Mouse (Mus musculus) MEL-GATA-1-ER (cell line): Measurements from ENCODE around the gene Umodl1.

Experiments used
- DNase-seq: peaks from one replicate; pipeline ENCODE4 v3.0.0-alpha.2; 2012; ENCODE audit warnings: low read depth; ENCODE audit errors: extremely low read depth

Umodl1 gene

DNA sequence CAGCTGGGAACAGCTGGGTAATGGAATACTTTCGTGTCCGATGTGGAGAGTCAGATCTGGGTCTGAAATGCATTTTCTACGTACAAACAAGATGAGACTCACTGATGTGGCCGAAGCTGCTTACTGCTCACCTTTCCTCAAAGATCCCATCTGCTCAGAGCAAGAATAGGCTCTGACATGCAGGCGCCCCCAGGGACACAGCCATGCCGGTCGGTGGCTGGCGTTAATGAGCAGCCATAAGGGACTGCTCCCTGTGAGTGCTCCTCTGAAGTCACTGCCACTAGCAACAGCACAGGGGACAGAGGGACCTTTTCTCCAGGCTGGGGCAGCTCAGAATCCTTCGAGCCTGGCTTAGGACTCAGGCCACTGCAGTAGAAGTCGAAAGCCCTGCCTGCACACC lies at the start of gene Umodl1:
Gene Umodl1 (plus strand): TSS at position 301 of the 400 bp plus-strand sequence.
- no peak for DNase-seq

DNA sequence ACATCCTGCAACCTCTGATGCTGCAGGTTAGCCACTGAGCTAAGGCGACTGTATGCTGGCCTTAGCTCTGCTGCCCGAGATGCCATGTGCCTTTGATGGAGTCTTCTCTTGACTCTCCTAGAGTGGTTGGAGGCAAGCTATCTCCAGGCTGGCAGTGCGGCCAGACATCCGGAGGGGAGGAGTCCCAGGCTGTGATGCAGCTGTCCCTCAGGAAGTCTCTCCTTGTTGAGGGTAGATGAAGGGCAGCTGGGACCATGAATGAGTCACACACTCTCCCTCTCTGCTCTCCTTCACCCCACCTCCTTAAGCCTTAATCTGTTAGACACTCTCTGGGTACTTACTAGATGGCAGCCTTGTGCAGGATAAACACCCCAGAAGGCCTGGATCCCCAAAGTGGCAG lies 46.9 kb upstream of the Umodl1 start:
- no peak for DNase-seq

DNA sequence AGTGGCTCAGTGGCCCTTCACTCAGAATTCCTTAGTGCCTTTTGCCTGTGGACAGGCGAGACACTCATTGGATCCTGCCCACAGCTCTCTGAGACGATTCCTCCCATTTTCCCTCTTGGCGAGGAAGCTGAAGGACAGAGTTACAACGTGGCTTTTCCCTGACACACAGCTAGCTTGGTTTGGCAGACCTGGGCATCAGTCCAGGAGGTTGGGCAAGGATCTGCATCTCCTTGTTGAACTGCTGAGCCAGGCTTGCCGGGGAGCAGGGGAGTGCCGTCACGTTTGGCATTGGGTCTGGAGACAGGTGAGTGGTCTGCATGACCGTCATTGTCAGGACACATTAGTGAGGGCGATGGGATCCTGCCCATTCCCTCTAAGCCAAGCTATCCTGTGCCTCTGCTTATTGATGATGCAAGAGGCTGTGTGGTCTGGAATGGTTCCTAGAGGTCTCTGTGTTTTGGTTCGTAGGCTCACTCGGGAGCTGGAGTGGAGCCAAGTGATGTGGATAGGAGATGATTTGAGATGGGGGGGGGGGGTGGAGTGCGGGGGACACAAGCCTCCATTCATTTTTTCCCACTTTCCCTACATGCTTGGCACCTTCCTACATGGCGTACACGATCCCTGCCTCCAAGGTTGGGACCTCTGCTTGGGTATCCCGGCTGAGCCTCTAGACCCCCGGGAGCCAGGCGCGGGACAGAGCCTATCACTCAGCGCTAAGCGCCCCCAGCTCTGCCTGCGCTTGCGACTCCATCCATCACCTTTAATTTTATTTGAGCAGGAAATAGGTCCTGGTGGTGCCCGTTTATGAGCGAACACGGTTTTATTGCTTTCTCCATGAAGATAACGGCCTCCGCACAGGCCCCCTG lies 43.3 kb upstream of the Umodl1 start:
- no peak for DNase-seq

DNA sequence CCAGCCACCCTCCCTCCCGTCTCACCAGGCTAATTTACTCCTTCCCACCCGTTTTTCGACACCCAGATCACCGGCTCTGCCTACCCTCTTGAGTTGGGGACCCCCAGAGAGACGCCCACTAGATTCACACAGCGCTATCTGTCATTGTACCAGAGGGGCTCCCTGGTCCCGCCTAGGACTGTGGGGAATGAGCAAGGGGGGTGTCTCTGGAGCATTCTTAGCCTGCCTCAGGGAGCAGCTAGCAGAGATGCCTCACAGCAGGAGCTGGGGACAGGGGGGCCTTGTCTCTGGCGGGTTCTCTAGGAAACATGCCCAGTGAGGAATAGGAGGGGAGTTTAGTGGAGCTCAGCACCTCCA lies 42.7 kb upstream of the Umodl1 start:
- no peak for DNase-seq

DNA sequence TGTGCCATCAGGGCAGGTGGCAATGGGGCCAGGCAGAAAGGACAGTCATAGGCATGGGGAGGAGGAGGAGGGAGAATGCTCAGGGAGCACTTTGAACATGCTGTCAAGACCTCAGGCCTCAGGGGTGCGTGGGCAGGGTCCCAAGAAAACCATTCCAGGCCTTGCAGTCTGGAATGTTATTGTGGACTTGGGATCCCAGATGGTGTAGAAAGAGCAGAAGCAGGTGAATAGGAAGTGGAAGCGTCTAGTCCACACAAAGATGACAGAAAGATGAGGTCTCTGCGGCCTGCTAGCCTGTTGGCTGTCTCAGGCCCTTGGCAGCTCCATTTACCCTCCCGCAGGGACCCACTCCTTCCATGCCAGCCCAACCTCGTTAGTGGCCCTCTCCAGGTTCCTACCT lies 41.9 kb upstream of the Umodl1 start:
- no peak for DNase-seq

DNA sequence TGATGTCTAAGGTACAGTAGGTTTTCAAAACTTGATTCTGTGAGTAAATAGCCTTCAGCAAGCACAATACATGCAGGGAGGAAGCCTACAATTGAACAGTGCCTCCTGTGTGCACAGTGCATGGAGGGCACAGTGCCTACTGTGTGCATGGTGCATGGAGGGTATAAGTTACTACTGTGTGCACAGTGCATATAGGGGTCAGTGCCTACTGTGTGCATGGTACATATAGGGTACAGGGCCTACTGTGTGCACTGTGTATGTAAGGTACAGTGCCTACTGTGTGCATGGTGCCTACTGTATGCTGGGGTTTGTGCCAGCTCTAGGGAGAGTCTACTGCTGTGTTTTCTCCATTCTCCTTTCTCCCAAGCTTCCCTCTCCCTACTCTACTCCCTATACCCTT lies 40.2 kb upstream of the Umodl1 start:
- no peak for DNase-seq

DNA sequence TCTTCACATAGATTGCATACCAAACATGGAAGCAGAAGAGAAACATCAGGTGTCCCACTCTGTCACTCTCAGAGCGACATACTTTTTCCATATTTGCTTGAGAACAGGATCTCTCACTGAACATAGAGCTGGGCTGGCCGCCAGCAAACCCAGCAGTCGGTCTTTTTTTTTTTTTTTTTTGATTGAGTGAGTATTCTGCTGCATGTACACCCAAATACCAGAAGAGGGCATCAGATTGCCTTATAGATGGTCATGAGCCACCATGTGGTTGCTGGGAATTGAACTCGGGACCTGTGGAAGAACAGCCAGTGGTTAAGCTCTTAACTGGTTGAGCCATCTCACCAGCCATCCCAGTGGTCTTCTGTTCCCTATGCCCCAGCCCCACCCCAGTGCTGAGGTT lies 30.9 kb upstream of the Umodl1 start:
- DNase-seq: no peak

DNA sequence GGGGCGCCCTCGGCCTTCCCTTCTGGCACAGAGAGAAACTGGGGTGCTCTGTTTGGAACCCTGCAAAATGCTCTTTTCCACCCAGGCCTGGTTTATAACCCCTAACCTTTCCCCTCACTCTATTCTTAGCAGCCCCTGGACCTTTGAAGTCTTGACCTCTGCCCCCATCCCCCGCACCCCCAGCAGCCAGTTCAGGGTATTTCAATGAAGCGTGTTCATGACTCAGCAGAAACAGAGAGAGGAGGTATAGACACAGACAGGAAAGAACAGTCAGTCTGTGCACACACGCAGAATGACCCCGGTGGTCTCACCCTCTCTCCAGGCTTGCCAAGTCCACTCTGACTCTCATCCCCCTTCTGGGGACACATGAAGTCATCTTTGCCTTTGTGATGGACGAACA lies 23.6 kb upstream of the Umodl1 start:
- DNase-seq: no peak

DNA sequence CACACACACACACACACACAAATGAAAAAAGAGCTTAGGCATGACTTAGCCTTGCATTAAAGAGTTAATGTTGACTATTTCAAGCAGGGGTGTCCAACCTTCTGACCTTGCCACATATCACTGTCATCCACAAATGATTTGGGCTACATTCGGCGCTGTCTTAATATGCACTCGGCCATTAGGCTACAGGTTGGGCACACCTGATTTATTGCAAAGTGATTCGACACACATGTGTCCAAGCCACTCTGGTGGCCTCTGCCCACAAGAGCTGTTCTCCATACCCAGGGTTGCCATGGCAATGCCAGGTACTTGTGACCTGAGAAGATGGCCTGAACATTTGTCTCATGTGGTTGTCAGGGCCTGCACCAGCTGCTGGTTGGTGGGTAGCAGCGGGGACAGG lies 21.6 kb upstream of the Umodl1 start:
- no peak for DNase-seq

DNA sequence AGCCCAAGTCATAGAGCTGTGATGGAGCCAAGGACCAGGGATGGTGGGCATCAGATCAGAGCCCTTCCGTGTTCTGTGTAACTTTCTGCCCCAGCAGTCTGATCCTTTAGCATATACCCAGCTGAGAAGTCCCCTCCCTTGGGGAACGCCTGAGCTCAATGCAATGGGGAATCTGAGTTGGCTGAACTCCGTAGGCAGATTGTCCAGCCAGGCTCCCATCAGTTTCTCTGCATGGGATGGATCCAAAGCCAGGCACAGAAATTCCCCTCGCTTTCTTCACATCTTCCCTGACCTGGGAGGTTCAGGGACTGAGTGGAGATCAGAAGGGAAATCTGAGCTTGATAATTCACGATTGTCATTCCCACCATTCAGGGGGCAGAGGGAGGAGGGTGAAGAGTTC lies 19.1 kb upstream of the Umodl1 start:
- no peak for DNase-seq

DNA sequence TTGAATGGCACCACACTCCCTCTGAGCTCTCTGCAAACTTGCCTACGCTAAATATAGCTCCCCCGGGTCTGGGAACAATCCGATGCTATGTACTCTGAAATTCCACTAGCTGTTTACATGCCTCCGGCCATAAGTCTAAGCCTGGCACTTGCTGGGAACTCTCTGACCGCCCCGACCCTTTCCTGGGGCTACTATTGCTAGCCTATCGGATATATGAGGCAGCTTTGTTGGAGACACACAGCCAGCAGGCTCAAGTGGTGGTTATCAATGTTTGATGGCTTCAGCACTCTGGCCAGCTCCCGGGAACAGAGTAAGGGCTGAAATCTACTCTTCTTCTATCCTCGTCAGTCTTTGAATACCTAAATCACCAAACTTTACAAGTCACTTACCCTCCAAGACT lies 15.9 kb upstream of the Umodl1 start:
- DNase-seq: no peak

DNA sequence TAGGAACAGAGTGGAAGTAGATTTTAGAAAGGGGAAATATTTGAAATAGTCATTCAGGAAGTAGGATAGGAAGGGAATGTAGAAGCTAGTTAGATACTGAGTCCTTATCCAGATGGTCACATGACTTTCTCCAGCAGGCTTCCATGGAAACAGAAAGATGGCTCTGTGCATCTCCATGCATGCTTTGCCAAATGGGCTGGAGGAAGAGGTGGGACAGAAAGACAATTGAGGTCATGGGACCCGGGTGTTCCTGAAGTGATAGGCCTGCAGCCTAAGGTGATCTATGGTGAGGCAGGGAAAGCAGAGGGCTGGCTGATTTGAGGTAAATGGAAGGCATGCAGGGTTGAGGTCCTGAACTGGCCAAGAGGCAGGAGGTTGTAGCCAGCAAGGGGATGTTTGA lies 6.1 kb upstream of the Umodl1 start:
- no peak for DNase-seq

DNA sequence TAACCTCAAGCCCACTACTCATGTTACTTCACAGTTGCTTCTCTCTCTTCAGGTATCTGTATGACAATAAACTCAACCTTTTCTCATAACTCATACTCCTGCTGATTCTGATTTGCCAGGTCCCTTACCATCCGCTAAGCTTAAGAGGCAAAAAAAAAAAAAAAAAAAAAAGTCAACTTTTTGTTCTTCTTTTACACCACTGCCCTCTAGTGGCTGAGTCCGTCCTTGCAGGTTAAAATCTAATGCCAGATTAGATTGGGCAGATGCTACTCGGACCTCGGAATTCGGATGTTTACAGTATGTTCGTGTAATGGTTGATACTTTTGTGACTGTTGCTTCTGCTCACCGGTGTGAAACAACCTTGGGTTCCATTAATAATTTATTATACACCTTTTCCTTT lies 3.7 kb upstream of the Umodl1 start:
- peak; percentile 6 for DNase-seq

DNA sequence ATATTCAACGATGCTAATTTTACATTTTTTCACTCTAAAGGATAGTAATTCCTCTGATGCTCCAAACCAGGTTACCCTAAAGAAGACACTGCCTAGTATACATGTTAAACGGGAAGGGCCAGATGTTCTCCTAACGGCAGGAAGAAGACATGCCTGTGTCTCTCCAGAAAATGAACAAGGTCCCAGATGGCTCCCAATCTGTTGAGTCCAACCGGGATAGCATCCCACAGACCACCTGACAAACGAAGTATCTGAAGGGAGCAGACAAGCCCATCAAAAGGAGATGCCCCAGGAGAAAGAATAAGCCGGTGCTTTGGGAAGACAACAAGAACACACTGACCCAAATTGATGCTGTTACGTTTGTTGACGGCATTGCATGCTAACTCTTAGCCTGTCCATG lies 2.8 kb upstream of the Umodl1 start:
- no peak for DNase-seq

DNA sequence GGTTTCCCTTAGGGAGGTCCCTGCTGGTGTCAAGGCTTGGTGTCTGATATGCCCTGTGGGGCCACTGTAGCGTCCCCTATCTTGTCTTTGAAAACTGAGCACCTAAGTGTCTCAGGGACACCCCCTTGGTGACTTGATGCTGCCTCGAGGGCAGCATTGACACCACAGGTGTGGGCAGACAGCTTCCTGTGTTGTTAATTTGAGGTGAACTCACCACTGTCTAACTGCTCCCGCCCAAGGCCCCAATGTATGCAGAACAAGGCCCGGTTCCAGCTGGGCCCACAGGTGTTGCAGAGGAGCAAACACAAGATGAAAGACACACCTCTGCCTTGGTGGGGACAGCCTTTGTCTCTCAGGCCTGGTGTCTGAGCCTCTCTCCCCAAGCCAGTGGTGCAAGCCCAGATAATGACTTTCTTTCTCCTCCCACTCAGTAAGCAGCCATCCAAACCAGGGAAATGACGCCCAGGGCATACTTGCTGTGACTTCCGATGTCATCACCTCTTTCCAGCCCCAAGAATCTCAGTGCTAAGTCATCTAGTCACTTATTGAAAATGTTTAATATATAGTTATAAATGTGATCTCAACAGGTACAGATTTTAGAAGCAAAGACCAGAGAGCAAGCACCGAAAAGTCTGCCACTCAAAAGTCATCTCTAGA lies 7.6 kb downstream of the Umodl1 start:
- DNase-seq: no peak

DNA sequence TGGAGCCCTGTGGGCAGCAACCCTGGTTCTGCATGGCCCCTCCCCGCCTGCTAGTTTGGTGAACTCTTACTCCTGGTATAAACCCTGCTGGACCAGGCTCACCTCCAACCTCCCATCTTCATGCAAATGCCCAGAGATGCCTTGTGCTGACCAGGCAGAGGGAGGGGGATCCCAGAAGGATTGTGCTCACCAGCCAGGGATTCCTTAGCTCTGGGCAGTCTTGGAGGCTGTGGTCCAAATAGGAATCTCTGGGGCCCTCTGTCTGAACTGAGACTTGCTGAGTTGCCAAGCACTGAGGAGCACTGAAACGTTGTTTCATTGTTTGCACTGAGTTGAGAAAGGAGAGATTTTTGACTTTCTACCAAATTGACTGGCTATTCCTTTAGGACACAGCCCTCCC lies 8.4 kb downstream of the Umodl1 start:
- no peak for DNase-seq

DNA sequence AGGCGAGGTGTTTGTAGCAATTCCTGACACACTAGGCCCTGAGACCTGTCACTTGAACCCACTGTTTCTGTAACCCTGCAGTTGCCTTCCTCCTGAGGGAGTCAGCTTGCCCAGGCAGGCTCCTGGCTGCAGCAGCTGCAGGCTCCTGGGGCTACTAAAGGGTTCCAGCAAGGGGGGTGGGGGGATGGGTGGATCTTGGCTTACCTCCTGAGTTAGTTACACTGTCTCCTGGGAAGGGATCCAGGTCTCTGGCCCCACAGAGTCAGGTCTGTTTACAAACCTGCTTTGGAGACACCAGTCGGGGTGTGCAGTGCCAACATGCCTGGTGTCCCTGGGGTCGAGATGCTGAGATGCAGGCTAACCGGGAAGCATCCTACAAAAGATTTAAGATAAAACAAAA lies 15.5 kb downstream of the Umodl1 start:
- DNase-seq: no peak

DNA sequence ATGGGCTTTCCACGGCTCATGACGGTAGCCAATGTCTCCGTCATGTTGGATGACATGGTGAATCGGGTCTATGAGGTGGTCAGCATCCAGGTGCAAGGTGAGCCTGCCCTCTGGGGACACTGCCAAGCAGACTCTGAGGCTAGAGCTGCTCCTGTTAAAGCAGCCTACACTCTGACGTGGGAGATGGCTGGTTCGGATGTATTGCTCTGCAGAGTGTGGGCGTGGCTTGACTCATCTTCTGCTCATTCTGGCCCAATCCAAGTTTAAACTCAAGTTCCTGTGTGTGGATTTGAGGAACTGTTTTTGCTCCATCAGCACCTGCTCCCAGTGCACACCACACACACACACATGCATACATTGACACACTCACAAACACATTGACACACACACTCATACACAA lies 17.4 kb downstream of the Umodl1 start:
- DNase-seq: no peak

DNA sequence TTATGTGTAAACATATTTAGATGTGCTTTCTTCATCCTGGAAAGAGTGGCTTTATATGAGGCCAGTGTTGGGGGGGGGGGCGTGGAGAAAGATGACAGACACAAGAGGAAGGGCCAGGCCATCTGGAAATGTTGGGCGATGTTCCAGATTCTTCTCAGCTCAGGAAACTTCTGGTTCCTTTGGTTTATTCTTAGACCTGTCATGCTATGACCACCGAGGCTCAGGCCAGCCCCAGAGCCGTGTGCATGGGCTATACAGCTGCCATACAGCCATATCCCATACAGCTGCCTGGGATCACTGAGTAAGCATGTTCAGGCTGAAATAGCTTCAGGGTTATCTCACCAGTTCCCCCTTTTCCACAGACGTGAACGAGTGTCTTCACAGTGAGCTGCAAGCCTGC lies 18.9 kb downstream of the Umodl1 start:
- DNase-seq: no peak

DNA sequence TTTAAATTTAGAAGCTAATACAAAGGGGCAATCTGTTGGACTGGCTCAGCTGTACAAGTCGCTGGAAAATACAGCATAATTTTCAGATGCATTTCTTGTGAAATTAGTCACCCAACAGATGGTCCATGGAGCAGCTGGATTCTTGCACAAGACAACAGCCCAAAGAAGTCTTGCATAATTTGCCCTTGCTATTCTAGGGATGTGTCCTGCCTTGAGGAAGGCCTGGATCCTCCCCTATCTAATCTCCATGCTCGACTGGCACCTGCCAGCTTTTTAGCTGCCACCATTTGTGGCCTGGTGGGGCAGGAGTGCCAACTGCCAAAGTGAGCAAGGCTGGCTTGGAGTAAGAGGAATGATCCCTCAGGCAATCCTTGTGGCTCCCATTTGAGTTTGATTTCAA lies 22.9 kb downstream of the Umodl1 start:
- no peak for DNase-seq

DNA sequence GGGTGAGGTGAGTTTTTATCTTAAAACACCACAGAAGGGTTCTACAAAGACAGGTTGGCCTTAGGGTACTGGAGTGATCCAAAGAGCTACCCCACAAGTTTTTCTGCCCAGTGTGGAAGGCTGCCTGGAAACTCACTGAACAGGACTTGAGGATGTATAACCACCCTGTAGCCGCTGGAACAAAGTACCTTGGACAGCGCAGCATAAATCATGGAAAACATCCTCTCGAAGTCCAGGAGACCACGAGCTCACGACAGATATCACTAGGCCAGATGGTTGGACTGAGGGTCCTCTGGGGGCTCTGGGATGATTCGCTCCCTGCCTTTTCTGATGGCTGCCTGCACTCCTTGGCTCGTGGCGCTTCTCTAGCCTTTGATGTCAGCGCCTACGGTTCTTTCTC lies 24.1 kb downstream of the Umodl1 start:
- no peak for DNase-seq

DNA sequence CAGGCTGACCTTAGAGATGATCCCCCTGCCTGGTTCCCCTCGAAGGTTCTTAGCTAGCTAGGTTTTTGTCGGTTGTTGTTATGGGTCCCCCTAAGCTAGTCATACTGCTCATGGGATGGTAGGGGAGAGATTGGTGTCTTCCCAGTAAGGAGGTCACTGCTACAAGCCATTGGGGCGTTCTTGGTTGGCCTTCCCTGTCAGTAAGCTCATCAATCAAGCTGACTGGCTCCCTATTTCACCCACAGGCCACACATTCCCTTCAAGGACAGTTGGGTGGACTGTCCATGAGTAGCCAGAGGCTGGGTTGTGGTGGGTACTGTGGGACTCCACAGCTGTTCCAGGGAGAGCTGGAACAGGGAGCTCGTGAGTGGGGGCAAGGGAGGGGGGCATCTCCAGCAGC lies 29.1 kb downstream of the Umodl1 start:
- DNase-seq: no peak

DNA sequence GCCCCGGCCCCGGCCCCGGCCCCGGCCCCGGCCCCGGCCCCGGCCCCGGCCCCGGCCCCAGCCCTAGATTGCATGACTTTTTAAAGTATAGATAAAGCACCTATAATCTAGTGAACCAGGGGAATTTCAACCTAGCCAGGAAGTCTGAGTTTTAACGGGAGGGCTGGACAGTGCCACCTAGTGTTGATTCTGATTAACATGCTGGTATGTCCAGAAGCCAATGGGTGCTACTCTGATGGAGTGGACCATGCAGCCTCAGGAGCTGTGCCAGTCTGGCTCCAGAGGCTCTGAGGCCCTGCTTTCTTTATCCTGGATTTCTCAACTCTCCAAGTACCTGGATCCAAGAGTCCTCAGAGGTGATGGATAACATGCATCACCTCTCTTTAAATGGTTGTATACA lies 35.8 kb downstream of the Umodl1 start:
- no peak for DNase-seq
